Mouse (Mus musculus) ES-E14 (cell line): ENCODE data around the gene Eya4.

Experiments
- CHD2 ChIP-seq: IDR thresholded peaks from 2 replicates; pipeline ENCODE4 v1.6.1; 2014; ENCODE audit warnings: mild to moderate bottlenecking, low read depth, low read length, inconsistent platforms
- HCFC1 ChIP-seq: IDR thresholded peaks from 2 replicates; pipeline ENCODE4 v1.6.1; 2012; ENCODE audit warnings: low read length, inconsistent platforms, borderline replicate concordance; ENCODE audit not compliant: insufficient read depth
- MAFK ChIP-seq: IDR thresholded peaks from 2 replicates; pipeline ENCODE4 v1.6.1; 2014; ENCODE audit warnings: mild to moderate bottlenecking, low read depth, low read length, inconsistent platforms; ENCODE audit not compliant: insufficient read depth
- ZC3H11A ChIP-seq: IDR thresholded peaks from 2 replicates; pipeline ENCODE4 v1.6.1; 2012; ENCODE audit warnings: low read depth, mild to moderate bottlenecking, inconsistent platforms, low read length, borderline replicate concordance
- ZNF384 ChIP-seq: IDR thresholded peaks from 2 replicates; pipeline ENCODE4 v1.6.1; 2012; ENCODE audit warnings: low read depth, low read length, inconsistent platforms

DNA sequence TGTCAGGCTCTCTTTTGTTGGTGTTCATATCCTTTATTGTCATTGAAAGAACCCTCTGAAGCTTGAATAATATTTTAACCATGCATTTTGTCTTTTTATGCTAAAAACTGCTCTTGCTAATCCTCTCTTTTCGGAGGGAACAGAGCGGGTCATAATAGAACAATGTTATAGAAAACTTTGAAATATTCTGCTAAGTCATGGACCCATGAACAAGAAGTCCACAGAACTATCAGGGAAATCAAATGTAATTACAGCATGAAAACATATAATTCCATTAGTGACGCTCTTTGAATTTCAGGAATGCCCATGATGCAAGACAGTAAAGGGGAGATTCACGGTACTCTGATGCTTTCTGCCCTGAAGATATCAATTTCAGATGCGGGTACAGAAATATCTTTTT is 224.1 kb downstream of the Eya4 start:
- TF ChIP-seq CHD2 (no peak), HCFC1 (no peak), ZC3H11A (no peak), ZNF384 (no peak), MAFK (no peak)
